Mouse (Mus musculus) cerebellum, adult 11-12 months (tissue): Measurements from ENCODE around the gene Pla2g5.
"Not testable (repeated sequence)": the region's sequence is repeated elsewhere in the genome, so short reads cannot be mapped to it uniquely, and the experiment has no call there.

Experiments used
- DNase-seq: peaks from one replicate; pipeline ENCODE4 v3.0.0; 2022

Gene Pla2g5

DNA sequence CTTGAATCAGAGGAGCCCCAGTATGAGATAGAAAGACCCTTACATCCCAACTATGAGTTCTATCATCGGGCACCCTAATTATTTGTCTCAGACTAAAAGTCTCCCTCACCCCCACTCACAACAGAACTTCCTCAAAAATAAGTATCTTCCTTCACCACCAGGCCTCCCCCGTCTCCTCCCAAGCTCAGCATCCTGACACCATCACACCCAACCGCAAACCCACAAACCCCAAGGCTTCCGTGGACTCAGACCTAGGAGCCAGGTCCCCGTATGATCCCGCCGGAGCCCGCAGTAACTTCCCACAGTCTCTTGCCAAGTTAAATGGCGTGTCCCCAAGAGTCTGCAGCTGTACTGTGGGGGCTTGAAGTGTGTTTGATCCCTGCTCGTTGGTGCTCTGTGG is 5.7 kb downstream of the Pla2g5 start:
- DNase-seq: no peak

DNA sequence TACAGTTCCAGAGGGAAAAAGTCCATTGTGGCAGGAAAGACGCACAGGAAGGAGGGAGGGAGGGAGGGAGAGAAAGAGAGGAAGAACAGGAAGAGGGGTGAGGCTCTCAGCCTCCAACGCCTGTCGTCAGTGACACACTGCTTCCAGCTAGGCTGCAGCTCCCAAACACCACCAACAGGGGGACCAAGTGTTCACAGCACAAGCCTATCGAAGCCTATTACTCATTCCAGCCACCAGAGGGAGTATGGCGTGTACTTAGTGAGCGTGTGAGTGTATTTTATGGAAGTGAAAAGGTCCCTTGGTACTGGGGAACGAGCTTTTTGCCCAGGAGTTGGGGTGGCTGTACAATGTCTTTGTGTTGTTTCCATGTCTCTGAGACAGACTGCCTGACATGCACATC is 6.8 kb downstream of the Pla2g5 start:
- peak; percentile 56 for DNase-seq

- DNase-seq: no peak
Observed at GRCm38 (mm10) chr4:138855092-138855632, 8.1 kb downstream of the Pla2g5 start.

DNA sequence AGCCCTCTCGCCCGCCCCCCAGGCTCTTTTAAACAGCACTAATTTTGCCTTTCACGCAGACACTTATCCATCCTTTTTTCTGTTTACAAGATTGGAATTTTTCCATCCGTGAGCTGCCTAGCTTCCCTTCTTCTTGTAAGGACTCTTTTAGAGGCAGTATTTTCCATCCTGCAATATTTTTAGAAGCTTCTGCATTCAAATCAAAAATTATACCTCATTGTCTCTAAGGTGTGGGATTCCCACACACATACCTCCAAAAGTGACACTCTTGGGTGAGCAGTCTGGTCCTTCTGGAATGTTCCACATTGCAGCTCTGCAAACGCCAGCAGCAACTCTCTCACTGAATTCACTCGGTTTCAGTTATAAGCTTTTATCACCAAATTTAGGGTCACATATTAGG is 10.3 kb downstream of the Pla2g5 start:
- DNase-seq: no peak

GRCm38 (mm10) chr4:138851463-138851862 is 11.8 kb downstream of the Pla2g5 start:
- DNase-seq: peak; percentile 60

- no peak for DNase-seq
Observed at GRCm38 (mm10) chr4:138841386-138841785, 21.9 kb downstream of the Pla2g5 start.

GRCm38 (mm10) chr4:138840726-138841125 is 22.6 kb downstream of the Pla2g5 start:
- no peak for DNase-seq

- DNase-seq: no peak
Observed at GRCm38 (mm10) chr4:138839806-138840205, 23.5 kb downstream of the Pla2g5 start.

DNA sequence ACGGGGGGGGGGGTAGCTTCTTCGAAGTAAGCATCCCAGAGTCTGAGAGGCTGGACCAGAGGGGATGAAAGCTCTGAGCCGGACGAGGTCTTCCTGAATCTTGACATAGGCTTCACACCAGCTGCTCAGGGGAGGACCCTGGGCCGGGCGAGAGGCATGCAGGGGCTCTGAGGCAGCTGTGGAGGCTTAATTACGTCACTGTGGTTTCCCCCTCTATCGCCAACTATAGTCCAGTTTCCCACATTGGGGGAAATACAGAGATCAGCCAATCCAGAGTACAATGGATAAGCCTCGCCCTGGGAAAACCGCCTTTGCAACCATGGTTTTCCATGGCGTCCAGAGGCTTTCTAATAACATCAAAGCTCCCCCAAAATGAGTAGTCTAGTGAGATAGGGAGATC is 36.1 kb downstream of the Pla2g5 start:
- no peak for DNase-seq

DNA sequence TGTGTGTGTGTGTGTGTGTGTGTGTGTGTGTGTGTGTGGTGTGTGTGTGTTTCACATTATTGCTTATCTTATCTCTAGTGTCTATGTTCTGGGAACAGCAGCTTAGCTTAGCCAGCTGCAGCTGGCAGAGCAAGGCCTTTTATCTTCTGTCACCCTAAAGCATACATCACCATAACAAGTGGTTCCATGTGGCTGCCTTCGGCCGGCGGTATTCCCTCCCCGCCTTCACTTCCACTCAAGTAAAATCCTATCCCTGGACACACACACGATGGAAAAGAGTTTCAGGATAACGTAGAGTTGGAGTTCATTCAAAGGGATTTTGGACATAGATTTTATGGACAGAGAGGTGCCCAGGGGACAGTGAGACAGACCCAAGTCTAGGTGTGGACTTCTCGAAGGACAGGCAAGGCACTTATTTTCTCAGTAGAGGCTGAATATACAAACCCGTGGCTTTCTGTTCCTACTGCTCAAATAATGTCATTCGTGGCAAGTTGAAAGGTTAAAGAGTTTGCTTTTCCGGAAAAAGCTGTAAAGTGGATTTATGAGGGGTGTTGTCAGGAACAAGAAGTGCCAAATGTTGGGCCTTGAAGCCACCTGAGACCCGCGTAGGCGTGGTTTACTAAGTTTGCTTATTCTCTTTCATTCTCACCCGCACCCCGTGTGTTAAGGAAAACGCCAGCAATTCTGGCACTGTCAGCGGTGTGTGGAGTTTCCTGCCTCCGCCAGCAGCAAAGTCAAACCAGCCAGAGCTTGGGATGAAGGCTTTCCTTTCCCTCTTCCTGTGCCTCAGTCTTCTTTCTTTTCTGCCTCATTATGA is 37.3 kb downstream of the Pla2g5 start:
- DNase-seq: no peak

DNA sequence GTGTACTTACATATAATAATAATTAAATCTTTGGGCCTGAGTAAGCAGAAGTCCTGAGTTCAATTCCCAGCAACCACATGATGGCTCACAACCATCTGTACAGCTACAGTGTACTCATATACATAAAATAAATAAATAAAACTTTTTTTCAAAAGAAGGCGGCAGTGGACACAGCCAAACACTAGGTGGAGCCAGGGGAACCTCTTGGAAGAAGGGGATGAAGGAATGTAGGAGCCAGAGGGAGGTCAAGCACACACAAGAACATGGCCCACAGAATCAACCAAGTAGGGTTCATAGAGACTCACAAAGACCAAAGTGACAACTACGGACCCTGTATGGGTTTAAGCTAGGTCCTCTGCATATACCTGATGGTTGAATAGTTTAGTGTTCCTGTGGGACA is 38.6 kb downstream of the Pla2g5 start:
- DNase-seq: no peak

GRCm38 (mm10) chr4:138824161-138824560 is 39.1 kb downstream of the Pla2g5 start:
- DNase-seq: not testable (repeated sequence)

DNA sequence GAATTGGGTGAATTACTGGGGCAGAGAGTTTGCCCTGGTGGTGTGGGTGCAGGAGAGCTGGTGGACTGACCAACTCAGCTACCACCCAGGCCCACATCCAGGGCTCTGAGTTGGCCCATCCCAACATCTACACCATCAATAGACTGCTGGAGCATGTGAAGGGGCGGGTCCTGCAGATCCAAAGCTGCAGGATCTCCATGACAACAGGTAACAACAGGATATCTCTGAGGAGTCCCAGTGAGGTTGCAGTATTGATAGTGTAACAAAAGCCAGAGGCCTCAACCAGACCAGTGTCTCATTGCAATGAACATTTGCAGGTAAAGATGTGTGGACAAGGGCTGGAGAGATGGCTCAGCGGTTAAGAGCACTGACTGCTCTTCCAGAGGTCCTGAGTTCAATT is 42.2 kb downstream of the Pla2g5 start:
- DNase-seq: no peak

- no peak for DNase-seq
Observed at GRCm38 (mm10) chr4:138819101-138819500, 44.2 kb downstream of the Pla2g5 start.

DNA sequence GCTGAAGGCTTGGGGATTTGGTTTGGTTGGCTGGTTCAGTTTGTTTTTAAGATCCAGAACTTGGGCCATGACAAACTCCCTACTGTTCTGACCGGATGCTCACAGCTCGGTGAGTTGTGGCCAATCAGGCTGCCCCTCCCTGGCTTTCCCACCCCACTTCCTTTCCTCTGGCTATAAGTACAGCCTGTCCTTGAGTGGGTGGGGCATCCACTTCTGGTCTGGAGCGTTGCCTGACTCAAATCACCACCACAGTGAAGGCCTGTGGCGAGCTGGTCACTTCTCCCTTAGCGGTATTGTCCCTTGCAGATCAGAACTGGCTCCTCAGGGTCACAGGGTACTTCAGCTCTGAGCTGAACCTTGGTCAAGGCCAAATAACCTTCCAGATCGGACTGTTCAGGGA is 45.5 kb downstream of the Pla2g5 start:
- no peak for DNase-seq

- no peak for DNase-seq
Observed at GRCm38 (mm10) chr4:138816166-138816565, 47.1 kb downstream of the Pla2g5 start.

DNA sequence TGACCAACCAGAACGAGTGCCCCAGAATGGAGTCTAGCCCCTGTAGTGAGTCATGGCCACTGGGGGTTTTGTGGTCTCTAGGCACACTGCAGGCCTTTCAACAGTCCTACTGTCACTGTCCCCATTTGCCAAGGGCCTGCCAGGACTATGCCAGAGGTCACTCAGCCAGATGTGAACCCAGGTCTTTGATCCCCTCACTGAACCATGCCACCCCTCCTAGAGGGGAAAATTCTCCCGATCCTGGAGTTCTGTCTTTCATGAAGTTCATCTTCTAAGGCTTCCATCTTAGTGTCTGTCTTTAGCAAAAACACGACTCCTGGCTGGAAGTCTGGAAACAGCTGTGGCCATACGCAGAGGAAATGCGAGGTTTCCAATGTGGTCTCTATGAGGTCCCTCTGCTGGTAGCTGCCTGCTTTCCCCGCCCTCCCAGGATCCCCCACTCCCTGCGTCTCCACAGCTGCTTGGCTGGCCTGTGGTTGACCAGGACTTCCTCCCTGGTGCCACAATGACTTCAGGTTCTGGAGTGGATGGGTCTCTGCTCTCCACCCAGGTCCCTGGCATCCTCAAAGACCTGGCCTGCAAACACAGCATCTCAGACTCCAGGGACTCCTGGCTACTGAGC is 56.3 kb downstream of the Pla2g5 start:
- no peak for DNase-seq

GRCm38 (mm10) chr4:138806160-138806559 is 57.1 kb downstream of the Pla2g5 start:
- DNase-seq: no peak

DNA sequence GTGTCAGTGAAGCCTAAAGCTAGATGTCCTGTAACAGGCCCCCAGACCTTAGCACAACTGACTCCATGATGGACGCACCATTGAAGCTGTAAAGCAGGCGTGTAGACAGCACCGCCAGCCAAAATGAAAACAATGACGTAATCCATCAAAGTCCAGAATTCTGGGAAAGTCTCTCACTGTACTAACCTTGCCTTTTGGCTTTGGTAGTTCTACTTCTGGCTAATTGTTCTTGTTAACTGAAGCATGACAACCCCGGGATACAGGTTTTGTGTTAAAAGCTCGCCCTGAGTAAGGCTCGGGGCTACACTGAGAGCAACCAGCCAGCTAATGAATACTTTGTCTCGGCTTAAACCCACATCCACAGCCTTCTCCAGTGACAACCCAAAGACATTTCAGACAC is 58.0 kb downstream of the Pla2g5 start:
- no peak for DNase-seq

- DNase-seq: no peak
Observed at GRCm38 (mm10) chr4:138802917-138803316, 60.4 kb downstream of the Pla2g5 start.

DNA sequence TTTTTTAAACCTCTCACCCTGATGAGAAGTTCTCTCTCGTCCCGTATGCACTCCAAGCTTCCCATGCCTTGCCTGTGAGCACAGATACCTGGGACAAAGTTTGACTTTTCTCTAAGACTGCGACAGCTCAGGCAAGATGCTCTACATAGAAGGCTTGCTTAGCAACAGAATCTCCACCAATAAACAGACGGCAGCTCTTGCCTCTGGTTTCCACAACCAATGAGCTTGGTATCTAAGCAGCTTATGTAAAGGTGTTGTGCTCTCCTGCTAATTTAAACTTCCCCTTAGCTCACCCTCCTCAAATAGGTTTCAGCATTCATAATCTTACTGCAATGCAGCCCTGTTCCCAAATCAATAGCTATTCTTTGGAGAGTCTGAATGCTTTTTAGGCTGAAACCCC is 61.7 kb downstream of the Pla2g5 start:
- no peak for DNase-seq

- no peak for DNase-seq
Observed at GRCm38 (mm10) chr4:138800134-138800744, 63.0 kb downstream of the Pla2g5 start.

DNA sequence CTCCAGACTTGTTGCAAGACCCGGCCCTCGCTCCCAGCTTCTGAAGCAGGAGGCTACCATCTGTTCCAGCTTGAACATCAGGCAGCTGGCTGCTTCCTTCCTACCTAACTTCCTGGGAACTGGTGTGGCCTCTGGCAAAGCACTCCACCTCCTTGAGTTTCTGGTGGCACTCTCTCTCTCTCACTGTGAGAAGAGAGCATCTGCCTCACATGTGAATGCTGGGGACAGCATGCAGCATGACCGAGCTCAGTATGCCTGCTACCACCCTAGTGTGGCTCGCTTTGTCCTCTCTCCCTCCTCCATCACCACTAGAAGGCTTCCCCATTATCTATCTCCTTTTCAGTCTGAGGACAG is 66.1 kb downstream of the Pla2g5 start:
- DNase-seq: no peak
